Mouse (Mus musculus): ENCODE results near the gene Zfp446. TPM values are rescaled to one million over a fixed set of nuclear protein-coding genes. Genes with fewer than 3 reads are reported as not detected.

Gene Zfp446
- total and polyA plus RNA-seq, 3 experiments, result 7.8 to 12.9 (median 12.8) TPM

DNA sequence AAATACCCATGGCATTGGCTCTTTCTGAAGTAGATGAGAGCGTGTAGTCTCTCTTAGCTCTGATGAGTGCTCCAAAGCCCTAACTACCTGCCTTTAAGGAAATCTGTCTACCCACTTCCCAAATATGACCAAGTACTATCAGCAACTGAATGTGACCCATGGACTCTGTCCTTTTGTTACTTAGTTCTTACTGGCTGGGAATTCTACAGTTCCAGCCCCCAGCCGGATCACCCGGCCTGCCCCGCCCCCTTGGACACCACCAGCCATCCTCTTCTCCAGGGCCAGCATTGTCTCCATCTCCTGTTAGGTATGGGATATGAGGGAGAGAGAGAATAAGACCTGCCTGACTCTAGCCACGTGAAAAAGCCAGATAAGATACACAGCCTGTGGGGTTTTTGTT is 20.4 kb downstream of the Zfp446 start, which contains the start of gene Slc27a5:
TSS of gene Slc27a5 (minus strand) at position 140 of the 400 bp plus-strand sequence.
- 0 out of 4 replicates have a peak, but pooled peaks cover 0 to 3% of the 10 kb centered on the region in 2 experiments for H3K4me1 ChIP-seq (ENCODE audit: control insufficient read depth in 1 of 2, insufficient read depth in 2 of 2)
- no peaks in the 10 kb centered on the region for H3K36me3 ChIP-seq (replicated peaks in 1 of 2; ENCODE audit: control insufficient read depth in 1 of 2, insufficient read depth in 1 of 2, low read length in 1 of 2)
- dilution Hi-C loops (cut with MboI; ENCODE audit: extremely low pct_ligation_motif_present, extremely low pct_unique_long_range_greater_than_20kb, low sequenced_read_pairs) (no loop called here), in situ Hi-C loops (cut with MboI; ENCODE audit: low pct_ligation_motif_present, low pct_unique_long_range_greater_than_20kb, low sequenced_read_pairs) (no loop called here)
- no peak within 1 kb of the TSS for H3K4me2 ChIP-seq (ENCODE audit: insufficient read depth, low read depth, poor library complexity, severe bottlenecking)
- H3K27ac ChIP-seq (ENCODE audit: insufficient read depth, low read depth), result no peak within 1 kb of the TSS
- H3K9ac ChIP-seq (ENCODE audit: insufficient read depth, low read depth), result no peak within 1 kb of the TSS
- H3K9me3 ChIP-seq (replicated peaks; ENCODE audit: low read length), result no peaks in the 10 kb centered on the region
- no peak within 1 kb of the TSS for H3K4me3 ChIP-seq (replicated peaks in 1 of 3; ENCODE audit: low read depth in 2 of 3, low read length in 2 of 3, poor library complexity in 1 of 3)
- TF ChIP-seq TBP (conservative IDR thresholded peaks at IDR 0.05; ENCODE audit: low read depth, low read length) (no peak), ZKSCAN1 (IDR thresholded peaks at IDR 0.05; ENCODE audit: borderline replicate concordance, low read depth, low read length) (no peak), GABPA (IDR thresholded peaks at IDR 0.05; ENCODE audit: insufficient replicate concordance, low read depth, low read length) (no peak), CTCF (conservative IDR thresholded peaks at IDR 0.05 in 1 of 2, IDR thresholded peaks at IDR 0.05 in 1 of 2; ENCODE audit: low read depth in 2 of 2, low read length in 2 of 2) (no peak), EP300 (IDR thresholded peaks at IDR 0.05; ENCODE audit: low read length) (no peak), RAD21 (IDR thresholded peaks at IDR 0.05; ENCODE audit: low read depth, low read length) (no peak), PAX5 (IDR thresholded peaks at IDR 0.05; ENCODE audit: low read length) (no peak), ZMIZ1 (IDR thresholded peaks at IDR 0.05; ENCODE audit: low read depth, low read length) (no peak), ETS1 (conservative IDR thresholded peaks at IDR 0.05; ENCODE audit: low read depth, low read length) (no peak), UBTF (IDR thresholded peaks at IDR 0.05; ENCODE audit: low read depth, low read length) (no peak), JUND (conservative IDR thresholded peaks at IDR 0.05; ENCODE audit: low read depth, low read length) (no peak), KAT2A (IDR thresholded peaks at IDR 0.05; ENCODE audit: insufficient replicate concordance, low read length) (no peak), MYC (IDR thresholded peaks at IDR 0.05; ENCODE audit: low read depth, low read length) (no peak), TCF12 (IDR thresholded peaks at IDR 0.05; ENCODE audit: low read depth, low read length) (no peak), MAX (IDR thresholded peaks at IDR 0.05; ENCODE audit: low read length) (no peak), E2F4 (IDR thresholded peaks at IDR 0.05; ENCODE audit: insufficient replicate concordance, low read depth, low read length) (no peak)
- no peak for DNase-seq (ENCODE audit: extremely low read depth)
- H3K27me3 ChIP-seq (replicated peaks), result no peaks in the 10 kb centered on the region
- H3K79me2 ChIP-seq (replicated peaks; ENCODE audit: control insufficient read depth, extremely low read depth, insufficient read depth, poor library complexity, severe bottlenecking), result no peaks in the 10 kb centered on the region

DNA sequence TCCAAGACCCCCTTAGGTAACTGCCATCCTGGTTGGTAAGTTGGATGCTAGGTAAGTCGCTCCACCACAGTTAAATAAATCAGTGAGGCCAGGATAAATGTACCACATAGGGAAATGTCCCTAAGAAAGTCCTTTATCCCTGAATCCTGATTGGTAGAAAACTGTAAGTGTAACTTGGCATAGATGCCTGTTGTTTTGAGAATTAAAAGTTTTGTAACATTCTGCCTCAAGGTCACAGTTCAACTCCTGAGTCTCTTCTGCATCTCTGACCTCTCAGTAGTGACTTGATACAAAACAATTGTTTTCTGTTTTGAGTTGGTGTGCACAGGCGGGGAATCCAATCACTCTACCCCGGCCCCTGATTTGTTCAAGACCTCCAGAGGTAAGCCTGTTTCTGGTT is 21.2 kb downstream of the Zfp446 start, which contains the start of gene Trim28:
TSS of gene Trim28 (plus strand) at position 264 of the 400 bp plus-strand sequence.
- H3K79me2 ChIP-seq (replicated peaks; ENCODE audit: control insufficient read depth, extremely low read depth, insufficient read depth, poor library complexity, severe bottlenecking), result no peaks in the 10 kb centered on the region
- H3K36me3 ChIP-seq (replicated peaks in 1 of 2; ENCODE audit: control insufficient read depth in 1 of 2, insufficient read depth in 1 of 2, low read length in 1 of 2), result no peaks in the 10 kb centered on the region
- no peak within 1 kb of the TSS for H3K27ac ChIP-seq (ENCODE audit: insufficient read depth, low read depth)
- no peak within 1 kb of the TSS for H3K9ac ChIP-seq (ENCODE audit: insufficient read depth, low read depth)
- TF ChIP-seq CHD2 (IDR thresholded peaks at IDR 0.05; ENCODE audit: low read length), result no peak
- no peak for TF ChIP-seq POLR2AphosphoS2 (IDR thresholded peaks at IDR 0.05; ENCODE audit: low read depth, low read length)
- TF ChIP-seq TBP (conservative IDR thresholded peaks at IDR 0.05; ENCODE audit: low read depth, low read length), result no peak
- TF ChIP-seq NELFE (IDR thresholded peaks at IDR 0.05; ENCODE audit: low read depth, low read length), result no peak
- no peak for TF ChIP-seq NRF1 (IDR thresholded peaks at IDR 0.05; ENCODE audit: low read depth, low read length)
- no peak for TF ChIP-seq SIN3A (IDR thresholded peaks at IDR 0.05; ENCODE audit: low read length)
- no peak for TF ChIP-seq USF2 (conservative IDR thresholded peaks at IDR 0.05; ENCODE audit: low read depth, low read length)
- no peak for TF ChIP-seq MYC (IDR thresholded peaks at IDR 0.05; ENCODE audit: low read depth, low read length)
- no peak for TF ChIP-seq ZNF384 (IDR thresholded peaks at IDR 0.05; ENCODE audit: low read depth, low read length)
- TF ChIP-seq GABPA (IDR thresholded peaks at IDR 0.05; ENCODE audit: insufficient replicate concordance, low read depth, low read length), result no peak
- TF ChIP-seq RCOR1 (conservative IDR thresholded peaks at IDR 0.05; ENCODE audit: low read depth, low read length), result no peak
- TF ChIP-seq MXI1 (IDR thresholded peaks at IDR 0.05; ENCODE audit: low read depth, low read length), result no peak
- no peak for TF ChIP-seq MAZ (IDR thresholded peaks at IDR 0.05; ENCODE audit: low read depth, low read length)
- TF ChIP-seq ETS1 (conservative IDR thresholded peaks at IDR 0.05; ENCODE audit: low read depth, low read length), result no peak
- no peak for TF ChIP-seq HCFC1 (IDR thresholded peaks at IDR 0.05; ENCODE audit: low read depth, low read length)
- in situ Hi-C loops (cut with MboI; ENCODE audit: low pct_ligation_motif_present, low pct_unique_long_range_greater_than_20kb, low sequenced_read_pairs) (no loop called here), dilution Hi-C loops (cut with MboI; ENCODE audit: extremely low pct_ligation_motif_present, extremely low pct_unique_long_range_greater_than_20kb, low sequenced_read_pairs) (no loop called here)
- no peak within 1 kb of the TSS for H3K4me2 ChIP-seq (ENCODE audit: insufficient read depth, low read depth, poor library complexity, severe bottlenecking)
- 0 out of 4 replicates have a peak, but pooled peaks cover 0 to 3% of the 10 kb centered on the region in 2 experiments for H3K4me1 ChIP-seq (ENCODE audit: control insufficient read depth in 1 of 2, insufficient read depth in 2 of 2)
- DNase-seq (ENCODE audit: extremely low read depth), result no peak
- H3K4me3 ChIP-seq (replicated peaks in 1 of 3; ENCODE audit: low read depth in 2 of 3, low read length in 2 of 3, poor library complexity in 1 of 3), result no peak within 1 kb of the TSS
- no peaks in the 10 kb centered on the region for H3K9me3 ChIP-seq (replicated peaks; ENCODE audit: low read length)
- H3K27me3 ChIP-seq (replicated peaks), result no peaks in the 10 kb centered on the region

All from CH12.LX (cell line).